Mouse (Mus musculus) embryonic facial prominence, embryonic 14.5 days (tissue): ENCODE data around the gene Serpina3j. TPM values are rescaled to one million over a fixed set of nuclear protein-coding genes. Genes with fewer than 3 reads are reported as not detected.
"Not testable (repeated sequence)": the region's sequence is repeated elsewhere in the genome, so short reads cannot be mapped to it uniquely, and the experiment has no call there.

Experiments
- ATAC-seq: fragments of 200-750 bp; cut with Nextera tagmentation; 2 replicates; pipeline ENCODE4 v1.8.0; 2017; ENCODE audit warnings: low read depth, moderate number of reproducible peaks, moderate TSS enrichment
- DNase-seq: peaks from one replicate; pipeline ENCODE4 v3.0.0-alpha.2; 2015; ENCODE audit warnings: low spot score
- H3K27ac ChIP-seq: fragments of 300-500 bp; sonication (generic); replicated peaks from 2 replicates; pipeline ENCODE4 v1.5.1; 2014; ENCODE audit warnings: low read depth, mild to moderate bottlenecking, low read length, moderate library complexity
- H3K27me3 ChIP-seq: fragments of 300-500 bp; sonication (generic); replicated peaks from 2 replicates; pipeline ENCODE4 v1.6.1; 2014; ENCODE audit warnings: low read length; ENCODE audit not compliant: control insufficient read depth, insufficient read depth
- H3K36me3 ChIP-seq: fragments of 300-500 bp; sonication (generic); 2 replicates; pipeline ENCODE4 v1.6.1; 2014; ENCODE audit warnings: low read length, mixed read lengths; ENCODE audit not compliant: control insufficient read depth, insufficient read depth
- H3K4me1 ChIP-seq: fragments of 300-500 bp; sonication (generic); 2 replicates; pipeline ENCODE4 v1.6.1; 2014; ENCODE audit warnings: antibody characterized with exemption, low read length; ENCODE audit not compliant: control insufficient read depth, insufficient read depth
- H3K4me2 ChIP-seq: fragments of 300-500 bp; sonication (generic); 2 replicates; pipeline ENCODE4 v1.6.1; 2014; ENCODE audit warnings: low read depth, mild to moderate bottlenecking, low read length, moderate library complexity, mixed read lengths
- H3K4me3 ChIP-seq: fragments of 300-500 bp; sonication (generic); 2 replicates; pipeline ENCODE4 v1.5.1; 2014; ENCODE audit warnings: low read depth, mild to moderate bottlenecking, low read length
- H3K9ac ChIP-seq: fragments of 300-500 bp; sonication (generic); 2 replicates; pipeline ENCODE4 v1.6.1; 2014; ENCODE audit warnings: low read depth, mild to moderate bottlenecking, low read length, moderate library complexity, mixed read lengths
- H3K9me3 ChIP-seq: fragments of 300-500 bp; sonication (generic); 2 replicates; pipeline ENCODE4 v1.6.1; 2016; ENCODE audit warnings: low read length; ENCODE audit not compliant: control insufficient read depth
- WGBS: fragments of 180-500 bp; shearing (Covaris S2); extraction: QIAGEN DNeasy Blood & Tissue Kit; methylation state at CpG from one replicate; pipeline ENCODE4 v1.1.7; 2014; 5-methylcytosine and 5-hydroxymethylcytosine counted together
- polyA plus RNA-seq: library from polyadenylated mRNA; unstranded; fragments of >200 nt; fragmentation: Nextera tagmentation; extraction: Ambion mirVana; gene quantifications from 2 replicates; pipeline ENCODE4 v1.2.1, GENCODE M21; 2014

The Serpina3j gene
- polyA plus RNA-seq, 1 experiment from 2014 or later: 0.31 TPM

DNA sequence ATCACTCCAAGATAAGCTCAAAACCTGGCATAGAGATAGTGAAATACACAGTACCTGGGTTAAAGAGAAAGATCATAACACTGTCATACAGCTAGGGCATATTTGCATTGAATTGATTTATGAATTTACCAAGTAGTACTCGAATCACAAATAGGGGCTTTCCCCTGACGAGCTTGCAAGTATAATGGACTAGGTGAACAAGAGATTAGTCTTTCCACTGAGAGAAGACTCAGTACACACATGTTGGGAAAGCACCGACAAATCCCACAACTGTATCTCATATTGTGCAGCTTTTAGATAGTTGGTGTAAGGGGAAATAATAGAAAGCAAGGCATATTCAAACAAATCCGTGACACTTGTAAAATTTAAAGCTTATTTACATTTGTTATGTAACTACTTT is 8.4 kb upstream of the Serpina3j start:
- no peak overlapping the region for H3K4me2 ChIP-seq
- ATAC-seq (no peak), DNase-seq (no peak)
- H3K27me3 ChIP-seq: no peaks in the 10 kb centered on the region
- no peaks in the 10 kb centered on the region for H3K4me1 ChIP-seq
- 0 out of 2 replicates have a peak, but pooled peaks cover 4% of the 10 kb centered on the region for H3K9me3 ChIP-seq
- H3K4me3 ChIP-seq: no peak overlapping the region
- H3K36me3 ChIP-seq: no peaks in the 10 kb centered on the region
- no peak overlapping the region for H3K9ac ChIP-seq
- H3K27ac ChIP-seq: no peak overlapping the region
- WGBS: 82% methylated on average over 4 of the region's 4 CpGs

DNA sequence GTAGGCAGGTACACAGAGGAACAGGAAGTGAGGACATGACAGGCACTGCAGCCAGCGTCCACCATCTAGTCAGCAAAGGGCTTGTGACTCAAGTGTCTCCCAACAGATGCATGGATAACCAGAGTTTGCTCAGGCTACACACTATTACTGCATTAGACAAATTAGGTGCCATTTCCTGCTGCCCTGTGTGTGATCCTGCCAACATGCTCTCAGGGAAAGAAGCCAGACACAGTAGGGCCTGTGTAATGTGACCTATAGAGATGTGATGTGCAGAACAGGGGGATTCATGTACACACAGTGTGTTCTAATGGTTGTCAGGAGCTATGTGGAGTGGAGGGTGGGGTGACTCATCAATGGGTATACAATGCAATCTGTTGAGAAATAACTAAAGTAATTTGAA is 8.1 kb downstream of the Serpina3j start:
- no peaks in the 10 kb centered on the region for H3K4me1 ChIP-seq
- no peak overlapping the region for H3K9ac ChIP-seq
- no peak overlapping the region for H3K27ac ChIP-seq
- H3K4me3 ChIP-seq: no peak overlapping the region
- DNase-seq (no peak), ATAC-seq (no peak)
- no peaks in the 10 kb centered on the region for H3K9me3 ChIP-seq
- H3K4me2 ChIP-seq: no peak overlapping the region
- no peaks in the 10 kb centered on the region for H3K36me3 ChIP-seq
- WGBS: 62% methylated on average over 1 of the region's 1 CpGs
- H3K27me3 ChIP-seq: no peaks in the 10 kb centered on the region

- no peaks in the 10 kb centered on the region for H3K4me1 ChIP-seq
- no peak overlapping the region for H3K4me3 ChIP-seq
- DNase-seq (no peak), ATAC-seq (no peak)
- 39% methylated on average over 1 of the region's 1 CpGs for WGBS
- no peak overlapping the region for H3K9ac ChIP-seq
- H3K4me2 ChIP-seq: no peak overlapping the region
- no peaks in the 10 kb centered on the region for H3K27me3 ChIP-seq
- H3K27ac ChIP-seq: no peak overlapping the region
- H3K36me3 ChIP-seq: no peaks in the 10 kb centered on the region
- no peaks in the 10 kb centered on the region for H3K9me3 ChIP-seq
Measured at GRCm38 (mm10) chr12:104331701-104332100, 17.3 kb downstream of the Serpina3j start.

- not testable (repeated sequence) for H3K9ac ChIP-seq, H3K4me2 ChIP-seq, H3K4me3 ChIP-seq, H3K27me3 ChIP-seq, H3K36me3 ChIP-seq, DNase-seq, H3K27ac ChIP-seq, H3K4me1 ChIP-seq, H3K9me3 ChIP-seq, ATAC-seq
Measured at GRCm38 (mm10) chr12:104336873-104337272, 22.5 kb downstream of the Serpina3j start.

GRCm38 (mm10) chr12:104338226-104338625 is 23.9 kb downstream of the Serpina3j start, which contains the start of the genes Serpina3k and Serpina3m:
Gene Serpina3k (plus strand): TSS chr12:104338486.
Gene Serpina3m (plus strand): TSS chr12:104338486.
- H3K4me2 ChIP-seq: not testable (repeated sequence)
- 77% methylated on average over 3 of the region's 3 CpGs for WGBS

DNA sequence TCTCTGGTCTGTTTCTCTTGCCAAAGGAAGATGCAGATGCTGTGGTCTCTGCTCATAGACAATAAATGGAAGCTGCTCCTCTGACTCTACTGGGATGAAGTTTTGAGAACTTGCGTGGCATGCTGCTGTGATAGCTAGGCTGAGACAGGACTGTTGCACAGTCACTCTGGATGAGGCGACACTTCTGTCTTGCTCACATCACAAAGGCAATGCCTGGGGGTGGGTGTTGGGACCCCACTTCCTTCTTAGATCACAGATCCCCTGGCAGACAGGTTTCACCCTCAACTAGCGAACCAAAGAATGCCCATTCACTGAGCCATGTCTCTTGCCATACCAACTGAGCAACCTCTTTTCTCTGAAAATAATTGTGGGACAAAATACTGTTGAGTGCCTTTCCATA is 24.4 kb downstream of the Serpina3j start:
- no peak overlapping the region for H3K27ac ChIP-seq
- no peak overlapping the region for H3K4me2 ChIP-seq
- WGBS: 83% methylated on average over 3 of the region's 3 CpGs
- H3K36me3 ChIP-seq: no peaks in the 10 kb centered on the region
- no peaks in the 10 kb centered on the region for H3K27me3 ChIP-seq
- no peak overlapping the region for H3K4me3 ChIP-seq
- no peaks in the 10 kb centered on the region for H3K4me1 ChIP-seq
- H3K9me3 ChIP-seq: no peaks in the 10 kb centered on the region
- no peak for ATAC-seq
- no peak overlapping the region for H3K9ac ChIP-seq
- no peak for DNase-seq

More at GRCm38 (mm10) chr12:104338226-104338625, 23.9 kb downstream of the Serpina3j start, which contains the start of the genes Serpina3k and Serpina3m:
- DNase-seq, H3K36me3 ChIP-seq, H3K9me3 ChIP-seq, H3K4me1 ChIP-seq, H3K9ac ChIP-seq, H3K27ac ChIP-seq, H3K4me3 ChIP-seq, ATAC-seq, H3K27me3 ChIP-seq: not testable (repeated sequence)

DNA sequence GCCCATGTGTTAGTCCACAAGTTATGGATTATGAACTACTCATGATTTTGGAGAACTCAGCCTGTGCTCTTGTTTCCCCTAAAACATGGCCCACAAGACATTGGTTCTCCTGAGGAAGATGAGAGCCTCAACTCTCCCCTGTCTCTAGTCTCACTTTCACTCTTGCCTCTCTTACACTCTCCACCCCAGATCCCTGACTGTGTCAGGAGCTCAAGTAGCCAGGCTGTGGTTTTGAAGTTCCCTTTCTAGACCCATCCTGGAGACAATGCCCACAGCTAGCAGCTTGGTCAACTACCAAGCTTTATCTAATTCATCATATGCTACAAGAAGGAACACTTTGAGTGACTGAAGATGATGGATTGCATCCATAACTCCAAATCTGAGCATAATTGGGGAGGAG is 28.1 kb downstream of the Serpina3j start:
- not testable (repeated sequence) for H3K4me1 ChIP-seq, H3K9ac ChIP-seq, DNase-seq, H3K27ac ChIP-seq, H3K36me3 ChIP-seq, H3K4me3 ChIP-seq, H3K27me3 ChIP-seq, H3K9me3 ChIP-seq, ATAC-seq, H3K4me2 ChIP-seq

- no peaks in the 10 kb centered on the region for H3K27me3 ChIP-seq
- H3K36me3 ChIP-seq: no peaks in the 10 kb centered on the region
- WGBS: 83% methylated on average over 2 of the region's 2 CpGs
- no peak overlapping the region for H3K4me3 ChIP-seq
- no peaks in the 10 kb centered on the region for H3K9me3 ChIP-seq
- no peaks in the 10 kb centered on the region for H3K4me1 ChIP-seq
- ATAC-seq (no peak), DNase-seq (no peak)
- H3K27ac ChIP-seq: no peak overlapping the region
- no peak overlapping the region for H3K4me2 ChIP-seq
- no peak overlapping the region for H3K9ac ChIP-seq
Measured at GRCm38 (mm10) chr12:104345181-104345580, 30.8 kb downstream of the Serpina3j start.

DNA sequence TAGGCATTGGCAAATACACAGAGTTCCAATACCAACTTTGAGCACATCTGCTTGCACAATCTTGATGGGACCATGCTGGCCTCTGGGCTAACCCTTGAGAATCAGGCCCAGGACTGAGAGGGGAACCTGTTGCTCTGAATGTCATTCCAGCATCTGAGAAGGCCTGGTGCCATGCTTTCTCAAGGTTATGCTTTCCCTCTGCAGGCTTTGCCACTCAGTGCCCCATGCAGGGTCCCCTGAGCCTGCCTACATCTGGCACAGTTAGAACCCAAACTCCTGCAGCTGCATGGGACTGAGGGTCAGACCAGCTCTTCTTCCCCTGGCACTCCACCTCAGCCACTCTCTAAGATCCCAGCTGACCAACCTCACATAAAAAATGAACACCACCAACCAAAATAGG is 31.4 kb downstream of the Serpina3j start:
- no peak for DNase-seq
- Histone ChIP-seq H3K4me1 (no peaks in the 10 kb centered on the region), H3K4me2 (no peak overlapping the region), H3K9ac (no peak overlapping the region), H3K27me3 (no peaks in the 10 kb centered on the region), H3K4me3 (no peak overlapping the region), H3K27ac (no peak overlapping the region), H3K36me3 (no peaks in the 10 kb centered on the region), H3K9me3 (no peaks in the 10 kb centered on the region)
- no peak for ATAC-seq
